Mouse (Mus musculus): ENCODE measurements around the gene Rrp1b. TPM values are rescaled to one million over a fixed set of nuclear protein-coding genes. Genes with fewer than 3 reads are reported as not detected.
A peak's percentile ranks its signal among the peaks of the same experiment; 100 is the strongest.
"Not testable (repeated sequence)": the region's sequence is repeated elsewhere in the genome, so short reads cannot be mapped to it uniquely, and the experiment has no call there.

Gene Rrp1b
- polyA plus RNA-seq, 1 experiment from 2014 or later: 56.5 TPM

- Histone ChIP-seq H3K9ac (no peak overlapping the region), H3K4me2 (no peak overlapping the region), H3K36me3 (peaks cover 37% of the 10 kb centered on the region), H3K27ac (no peak overlapping the region), H3K9me3 (no peaks in the 10 kb centered on the region), H3K27me3 (no peaks in the 10 kb centered on the region), H3K4me3 (no peak overlapping the region), H3K4me1 (no peaks in the 10 kb centered on the region)
- 65% methylated on average over 2 of the region's 2 CpGs for WGBS
- no peak for ATAC-seq (ENCODE audit: insufficient number of reproducible peaks, low FRiP score, low TSS enrichment, low read depth)
Observed at GRCm38 (mm10) chr17:32063654-32064053, 27.8 kb downstream of the Rrp1b start.

GRCm38 (mm10) chr17:32064762-32065161 lies 28.9 kb downstream of the Rrp1b start:
- H3K4me3 ChIP-seq; H3K4me2 ChIP-seq; H3K27me3 ChIP-seq; H3K4me1 ChIP-seq; H3K9me3 ChIP-seq; ATAC-seq (ENCODE audit: insufficient number of reproducible peaks, low FRiP score, low TSS enrichment, low read depth); H3K27ac ChIP-seq; H3K9ac ChIP-seq: not testable (repeated sequence)
- WGBS: 72% methylated on average over 8 of the region's 8 CpGs
- peaks cover 26% of the 10 kb centered on the region for H3K36me3 ChIP-seq

- no peak for ATAC-seq (ENCODE audit: insufficient number of reproducible peaks, low FRiP score, low TSS enrichment, low read depth)
- Histone ChIP-seq H3K4me2 (no peak overlapping the region), H3K36me3 (no peaks in the 10 kb centered on the region), H3K4me3 (no peak overlapping the region), H3K9ac (no peak overlapping the region), H3K27ac (no peak overlapping the region), H3K27me3 (no peaks in the 10 kb centered on the region), H3K9me3 (0 out of 2 replicates have a peak, but pooled peaks cover 3% of the 10 kb centered on the region), H3K4me1 (no peaks in the 10 kb centered on the region)
- 68% methylated on average over 9 of the region's 9 CpGs for WGBS
Observed at GRCm38 (mm10) chr17:32067541-32067940, 31.6 kb downstream of the Rrp1b start.

- no peak overlapping the region for H3K27ac ChIP-seq
- no peak for ATAC-seq (ENCODE audit: insufficient number of reproducible peaks, low FRiP score, low TSS enrichment, low read depth)
- no peaks in the 10 kb centered on the region for H3K4me1 ChIP-seq
- H3K27me3 ChIP-seq: no peaks in the 10 kb centered on the region
- H3K36me3 ChIP-seq: no peaks in the 10 kb centered on the region
- H3K9ac ChIP-seq: no peak overlapping the region
- 91% methylated on average over 11 of the region's 11 CpGs for WGBS
- H3K4me3 ChIP-seq: no peak overlapping the region
- no peak overlapping the region for H3K4me2 ChIP-seq
- 0 out of 2 replicates have a peak, but pooled peaks cover 3% of the 10 kb centered on the region for H3K9me3 ChIP-seq
Observed at GRCm38 (mm10) chr17:32068381-32068780, 32.5 kb downstream of the Rrp1b start.

- H3K4me3 ChIP-seq: no peak overlapping the region
- no peak for ATAC-seq (ENCODE audit: insufficient number of reproducible peaks, low FRiP score, low TSS enrichment, low read depth)
- WGBS: 83% methylated on average over 2 of the region's 2 CpGs
Observed at GRCm38 (mm10) chr17:32068810-32069209, 32.9 kb downstream of the Rrp1b start.

GRCm38 (mm10) chr17:32073359-32073758 lies 37.5 kb downstream of the Rrp1b start:
- 0% methylated on average over 2 of the region's 2 CpGs for WGBS
- Histone ChIP-seq H3K4me3 (no peak overlapping the region), H3K9me3 (0 out of 2 replicates have a peak, but pooled peaks cover 3% of the 10 kb centered on the region), H3K27ac (no peak overlapping the region), H3K36me3 (no peaks in the 10 kb centered on the region), H3K9ac (no peak overlapping the region), H3K27me3 (no peaks in the 10 kb centered on the region), H3K4me2 (no peak overlapping the region), H3K4me1 (no peaks in the 10 kb centered on the region)
- ATAC-seq (ENCODE audit: insufficient number of reproducible peaks, low FRiP score, low TSS enrichment, low read depth): no peak

More at GRCm38 (mm10) chr17:32068810-32069209, 32.9 kb downstream of the Rrp1b start:
- Histone ChIP-seq H3K9me3 (0 out of 2 replicates have a peak, but pooled peaks cover 3% of the 10 kb centered on the region), H3K36me3 (no peaks in the 10 kb centered on the region), H3K9ac (no peak overlapping the region), H3K4me2 (no peak overlapping the region), H3K27me3 (no peaks in the 10 kb centered on the region), H3K27ac (no peak overlapping the region), H3K4me1 (no peaks in the 10 kb centered on the region)

GRCm38 (mm10) chr17:32074658-32075057 lies 38.8 kb downstream of the Rrp1b start:
- Histone ChIP-seq H3K9me3 (0 out of 2 replicates have a peak, but pooled peaks cover 3% of the 10 kb centered on the region), H3K4me3 (no peak overlapping the region), H3K4me2 (no peak overlapping the region), H3K9ac (no peak overlapping the region), H3K36me3 (no peaks in the 10 kb centered on the region), H3K27me3 (no peaks in the 10 kb centered on the region), H3K4me1 (no peaks in the 10 kb centered on the region), H3K27ac (no peak overlapping the region)
- ATAC-seq (ENCODE audit: insufficient number of reproducible peaks, low FRiP score, low TSS enrichment, low read depth): no peak
- 66% methylated on average over 4 of the region's 4 CpGs for WGBS

- H3K27ac ChIP-seq: no peak overlapping the region
- ATAC-seq (ENCODE audit: insufficient number of reproducible peaks, low FRiP score, low TSS enrichment, low read depth): no peak
- H3K4me3 ChIP-seq: no peak overlapping the region
- no peak overlapping the region for H3K9ac ChIP-seq
- no peaks in the 10 kb centered on the region for H3K9me3 ChIP-seq
- H3K4me2 ChIP-seq: no peak overlapping the region
- no peaks in the 10 kb centered on the region for H3K36me3 ChIP-seq
- no peaks in the 10 kb centered on the region for H3K27me3 ChIP-seq
- 0% methylated on average over 2 of the region's 2 CpGs for WGBS
- H3K4me1 ChIP-seq: no peaks in the 10 kb centered on the region
Observed at GRCm38 (mm10) chr17:32075164-32075563, 39.3 kb downstream of the Rrp1b start.

- Histone ChIP-seq H3K4me3 (no peak overlapping the region), H3K27ac (no peak overlapping the region), H3K9me3 (no peaks in the 10 kb centered on the region), H3K36me3 (no peaks in the 10 kb centered on the region), H3K4me2 (no peak overlapping the region), H3K27me3 (no peaks in the 10 kb centered on the region), H3K4me1 (no peaks in the 10 kb centered on the region), H3K9ac (no peak overlapping the region)
- WGBS: 95% methylated on average over 2 of the region's 2 CpGs
- ATAC-seq (ENCODE audit: insufficient number of reproducible peaks, low FRiP score, low TSS enrichment, low read depth): no peak
Observed at GRCm38 (mm10) chr17:32083351-32083750, 47.5 kb downstream of the Rrp1b start.

GRCm38 (mm10) chr17:32087069-32087468 lies 51.2 kb downstream of the Rrp1b start:
- Histone ChIP-seq H3K4me1 (peaks cover 16% of the 10 kb centered on the region), H3K36me3 (no peaks in the 10 kb centered on the region), H3K27me3 (no peaks in the 10 kb centered on the region), H3K4me3 (no peak overlapping the region), H3K9ac (no peak overlapping the region), H3K9me3 (no peaks in the 10 kb centered on the region), H3K4me2 (no peak overlapping the region), H3K27ac (no peak overlapping the region)
- 91% methylated on average over 2 of the region's 2 CpGs for WGBS
- ATAC-seq (ENCODE audit: insufficient number of reproducible peaks, low FRiP score, low TSS enrichment, low read depth): no peak

GRCm38 (mm10) chr17:32091032-32091363 lies 55.1 kb downstream of the Rrp1b start:
- Histone ChIP-seq H3K4me1 (peaks cover 20% of the 10 kb centered on the region), H3K4me2 (peak overlapping the region; percentile 55), H3K27me3 (no peaks in the 10 kb centered on the region), H3K4me3 (peak overlapping the region; percentile 29), H3K27ac (peak overlapping the region; percentile 57), H3K9me3 (no peaks in the 10 kb centered on the region), H3K36me3 (no peaks in the 10 kb centered on the region), H3K9ac (no peak overlapping the region)
- 18% methylated on average over 1 of the region's 1 CpGs for WGBS
- no peak for ATAC-seq (ENCODE audit: insufficient number of reproducible peaks, low FRiP score, low TSS enrichment, low read depth)

GRCm38 (mm10) chr17:32091364-32092240 lies 55.7 kb downstream of the Rrp1b start:
- 4% methylated on average over 14 of the region's 16 CpGs for WGBS
- Histone ChIP-seq H3K27ac (peak overlapping the region; percentile 57), H3K4me2 (peak overlapping the region; percentile 55), H3K4me1 (peaks cover 20% of the 10 kb centered on the region), H3K4me3 (peak overlapping the region; percentile 29)
- not testable (repeated sequence) for H3K9ac ChIP-seq, H3K36me3 ChIP-seq, H3K9me3 ChIP-seq, H3K27me3 ChIP-seq
- peak; percentile 81 for ATAC-seq (ENCODE audit: insufficient number of reproducible peaks, low FRiP score, low TSS enrichment, low read depth)

All from limb, embryonic 15.5 days (tissue).